Mouse (Mus musculus) lung, postnatal 36 days (tissue): ENCODE data around the gene Tbc1d2b.
A peak's percentile ranks its signal among the peaks of the same experiment; 100 is the strongest.

ENCODE experiments used
- DNase-seq: peaks from one replicate; pipeline ENCODE4 v3.0.0; 2022; ENCODE audit warnings: mixed read lengths

The Tbc1d2b gene

DNA sequence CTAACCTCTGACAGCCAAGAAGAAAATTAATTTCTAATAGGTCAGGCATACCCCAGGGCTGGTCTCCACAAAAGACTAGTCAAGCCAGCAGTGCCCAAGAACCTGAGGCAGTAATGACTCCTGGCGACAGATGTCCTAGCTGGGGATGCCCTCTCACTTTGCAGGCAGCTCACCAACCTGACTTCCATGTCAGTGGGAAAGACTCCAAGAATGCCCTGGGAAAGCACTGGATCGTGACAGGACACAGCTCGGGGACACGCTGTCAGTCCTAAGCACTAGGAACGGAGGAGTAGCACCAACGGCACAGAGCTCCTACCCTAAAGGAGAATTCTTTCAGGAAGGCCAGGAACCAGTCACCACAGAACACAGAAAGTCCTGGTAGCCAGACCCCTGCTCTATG, 28.3 kb downstream of the Tbc1d2b start:
- no peak for DNase-seq

DNA sequence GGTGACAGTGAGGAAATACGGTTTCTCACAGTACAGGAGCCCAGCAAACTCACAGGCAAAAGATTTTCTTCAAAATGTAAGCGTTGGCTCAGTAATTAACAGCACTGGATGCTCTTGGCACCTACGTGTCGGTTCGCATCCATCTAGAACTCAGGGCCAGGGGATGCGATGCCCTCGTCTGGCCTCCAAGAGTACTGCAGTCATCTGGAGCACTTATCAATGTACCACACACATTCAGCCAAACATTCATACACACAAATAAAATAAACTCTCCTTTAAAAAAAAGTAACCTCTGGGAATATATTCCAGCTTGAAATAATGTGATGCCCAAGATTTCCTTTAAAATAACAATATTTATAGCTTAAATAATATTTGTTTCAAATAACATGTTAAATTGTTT, 29.0 kb downstream of the Tbc1d2b start:
- DNase-seq: no peak

DNA sequence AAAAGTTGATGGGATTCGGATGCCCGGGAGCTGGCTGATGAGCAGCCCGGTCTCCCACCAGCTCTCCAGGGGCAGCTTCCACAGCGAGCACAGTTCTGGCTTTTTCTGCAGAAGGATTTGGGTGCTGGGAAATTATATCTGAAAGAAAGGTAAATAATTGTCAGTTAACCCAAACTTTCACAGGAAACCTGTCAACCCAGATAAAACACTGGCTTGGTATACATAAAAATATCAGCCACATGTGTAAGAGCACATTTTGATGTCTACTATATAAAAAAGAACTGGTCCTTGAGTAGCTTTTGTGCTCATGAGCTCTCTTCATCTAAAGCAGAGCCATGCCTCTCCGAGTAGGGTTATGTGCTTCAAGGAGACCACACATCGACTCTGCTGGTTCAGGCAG, 29.6 kb downstream of the Tbc1d2b start:
- no peak for DNase-seq

DNA sequence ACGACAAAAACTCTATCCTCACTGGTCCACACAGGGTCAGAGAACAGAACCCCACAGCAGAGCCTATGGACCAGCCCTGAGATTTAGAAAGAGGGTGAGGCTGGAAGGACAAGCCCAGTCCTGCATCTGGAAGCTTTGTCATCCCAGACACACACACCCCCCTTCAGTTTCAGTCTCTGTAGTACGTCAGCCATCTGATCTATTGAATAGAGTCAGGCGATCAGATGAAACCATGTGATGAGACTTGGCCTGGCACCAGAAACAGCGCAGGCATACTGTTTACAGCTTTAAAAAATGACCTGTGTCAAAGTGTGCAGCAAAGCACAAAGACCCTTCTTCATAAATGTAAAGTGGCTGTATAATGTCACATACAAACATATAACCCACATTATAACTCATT, 30.0 kb downstream of the Tbc1d2b start:
- no peak for DNase-seq

DNA sequence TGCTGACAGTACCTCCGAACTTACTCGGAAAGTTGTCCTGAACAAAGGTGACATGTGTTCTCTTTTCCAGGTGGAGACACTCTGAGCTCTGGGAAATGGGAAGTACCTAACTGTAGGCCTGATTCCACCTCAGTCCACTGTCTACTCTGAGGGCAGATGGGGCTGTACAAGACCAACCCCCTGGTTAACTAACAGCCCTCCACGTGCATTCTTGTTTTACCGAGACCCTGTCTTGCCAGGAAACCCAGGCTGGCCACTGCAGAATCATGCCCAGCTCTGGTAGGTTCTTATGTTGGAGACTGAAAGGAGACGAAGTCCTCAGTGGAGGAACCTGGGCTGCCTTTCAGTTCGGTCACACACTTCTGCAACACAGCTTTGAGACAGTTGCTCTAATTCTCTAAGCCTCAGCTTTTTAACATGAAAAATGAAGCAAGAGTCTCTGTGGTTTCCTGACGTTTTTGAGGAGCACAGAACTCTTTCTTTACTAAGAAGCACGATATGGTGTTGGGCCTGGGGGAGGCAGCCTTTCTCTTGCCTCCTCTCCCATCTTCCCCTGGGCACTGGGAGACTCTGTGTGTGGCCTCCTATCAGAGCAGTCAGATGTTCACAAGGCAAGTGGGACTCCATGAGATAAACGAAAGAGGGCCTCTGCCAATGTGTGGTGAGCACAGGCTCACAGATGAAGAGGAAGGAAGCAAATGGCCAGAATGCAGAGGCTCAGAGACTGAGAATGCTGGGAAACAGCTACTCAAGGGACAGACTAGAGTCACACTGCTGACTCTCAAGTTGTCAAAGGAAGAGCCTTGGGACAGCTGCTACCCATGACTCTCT, 33.2 kb downstream of the Tbc1d2b start:
- DNase-seq: no peak

DNA sequence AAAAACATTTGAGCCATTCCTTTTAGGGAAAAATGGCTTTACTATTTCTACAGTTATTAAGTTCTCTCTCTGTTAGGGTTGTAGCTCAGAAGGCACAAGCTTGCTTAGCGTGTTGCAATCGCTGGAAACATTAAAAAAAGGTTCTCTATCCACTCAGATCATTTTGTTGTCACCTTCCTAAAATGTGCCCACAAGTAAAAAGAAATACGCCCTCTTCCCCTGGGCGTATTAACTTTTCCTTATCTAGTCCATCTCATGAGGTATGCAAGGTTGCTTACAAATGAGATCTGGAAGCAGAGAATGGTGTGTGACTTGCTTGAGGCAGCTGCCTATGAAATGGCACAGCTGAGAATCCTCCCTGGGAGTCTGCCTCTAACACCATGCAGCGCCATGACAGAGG, 33.8 kb downstream of the Tbc1d2b start:
- no peak for DNase-seq

DNA sequence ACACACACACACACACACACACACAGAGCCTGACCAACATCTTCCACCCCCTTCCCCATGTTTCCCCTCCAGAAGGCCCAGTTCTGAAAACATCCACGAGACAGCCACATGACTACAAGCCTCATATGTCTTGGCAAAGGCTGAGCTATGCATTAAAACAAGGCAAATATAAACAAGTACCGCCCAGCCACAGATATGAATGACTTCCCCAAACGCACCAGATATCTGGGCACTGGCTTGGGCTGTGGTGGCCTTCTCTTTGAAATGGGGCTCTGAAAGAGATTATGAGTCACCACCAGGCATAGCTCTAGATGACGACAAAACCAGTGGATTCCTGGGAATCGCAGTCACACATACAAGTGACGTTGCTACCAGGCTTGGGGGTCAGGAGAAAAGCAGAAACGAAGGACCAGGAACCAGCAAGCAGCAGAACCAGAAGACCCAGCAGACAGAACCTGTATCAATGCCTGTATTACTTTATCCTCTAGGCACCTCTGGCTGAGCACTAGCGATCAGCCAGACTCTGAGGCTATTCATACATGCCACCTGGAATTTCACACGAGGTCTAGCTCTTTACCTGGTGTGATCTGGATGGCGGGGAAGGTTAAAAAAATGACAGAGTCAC, 35.2 kb downstream of the Tbc1d2b start:
- DNase-seq: no peak

DNA sequence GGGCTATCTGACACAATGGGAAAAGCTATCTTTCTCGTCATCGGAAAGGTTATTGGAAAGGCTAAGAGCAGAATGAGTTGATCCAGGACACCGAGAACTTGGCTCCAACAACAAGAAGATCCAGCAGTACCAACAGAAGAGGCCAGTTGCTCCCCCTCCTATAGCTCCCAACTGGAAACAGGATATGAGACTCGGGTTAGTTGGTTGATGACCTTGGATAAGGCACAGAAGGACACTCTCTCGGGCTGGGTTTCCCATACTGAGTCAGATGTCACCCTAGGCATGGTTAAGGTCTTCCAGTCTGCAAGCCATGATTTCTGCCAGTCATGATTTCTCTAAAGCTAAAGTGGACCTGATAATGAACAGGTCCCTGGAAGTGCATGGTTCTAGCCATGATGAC, 35.8 kb downstream of the Tbc1d2b start:
- no peak for DNase-seq

DNA sequence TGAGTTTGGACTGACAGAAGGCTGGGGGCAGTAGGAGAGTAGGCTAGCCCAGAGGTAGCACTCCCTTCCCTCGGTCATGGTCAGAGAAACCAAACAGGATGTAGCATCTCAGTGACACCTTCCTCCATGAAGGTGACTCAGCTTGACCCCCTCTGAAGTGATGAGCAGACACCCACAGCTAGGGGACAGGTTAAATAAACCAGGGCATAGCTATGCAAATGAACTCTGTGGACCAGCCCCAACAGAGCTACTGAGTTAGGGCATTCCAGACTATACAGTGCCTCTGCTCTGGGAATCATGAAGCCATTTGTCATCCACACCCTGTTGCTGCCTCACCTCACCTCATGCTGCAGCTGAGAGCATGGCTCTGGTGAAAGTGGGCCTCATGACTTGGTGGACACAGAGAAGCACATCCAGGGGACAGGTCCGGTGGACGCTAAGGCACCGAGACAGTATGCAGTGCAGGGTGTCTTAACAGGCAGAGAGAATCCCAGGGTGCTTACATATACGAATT, 36.6 kb downstream of the Tbc1d2b start:
- no peak for DNase-seq

DNA sequence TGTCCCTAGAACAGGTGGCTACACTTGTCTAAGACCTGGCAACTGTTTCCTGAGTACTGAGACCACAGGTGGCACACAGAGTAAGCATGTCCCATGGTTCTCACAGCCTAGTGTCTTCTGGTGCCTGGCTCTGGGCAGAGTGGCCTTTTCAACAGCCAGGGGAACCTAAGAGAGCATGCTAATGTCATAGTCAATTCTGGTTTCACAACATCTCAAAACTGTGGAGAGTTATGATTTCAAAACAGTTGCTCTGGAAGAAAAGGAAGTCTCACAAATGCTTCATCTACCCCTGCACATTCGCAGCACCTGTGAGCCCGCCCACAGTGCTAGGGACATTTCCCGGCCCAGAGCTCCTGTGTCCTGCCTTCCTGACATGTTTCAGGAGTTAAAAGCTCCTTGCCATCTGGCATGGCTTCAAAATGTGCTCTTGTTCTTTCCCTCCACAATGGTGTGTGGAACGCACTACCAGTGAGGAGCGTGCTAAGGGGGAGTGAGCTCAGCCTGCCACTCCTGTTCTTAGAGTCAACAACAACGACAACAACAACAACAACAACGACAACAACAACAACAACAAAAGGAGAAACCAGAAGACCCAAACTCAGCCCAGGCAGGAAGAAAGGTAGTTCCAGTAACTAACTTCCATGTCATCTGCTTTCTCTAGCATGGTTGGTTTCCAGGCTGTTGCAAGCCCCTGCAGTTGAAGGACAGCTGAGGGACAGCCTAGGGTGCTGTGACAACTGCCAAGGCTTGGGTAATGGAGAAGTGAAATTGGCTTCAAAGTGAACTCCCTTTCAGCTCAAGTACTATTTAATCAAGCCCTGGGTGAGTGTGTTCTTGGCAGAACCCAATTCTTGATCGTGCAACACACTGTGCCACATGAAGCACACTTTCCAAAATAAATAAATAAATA, 37.6 kb downstream of the Tbc1d2b start:
- peak; percentile 53 for DNase-seq

DNA sequence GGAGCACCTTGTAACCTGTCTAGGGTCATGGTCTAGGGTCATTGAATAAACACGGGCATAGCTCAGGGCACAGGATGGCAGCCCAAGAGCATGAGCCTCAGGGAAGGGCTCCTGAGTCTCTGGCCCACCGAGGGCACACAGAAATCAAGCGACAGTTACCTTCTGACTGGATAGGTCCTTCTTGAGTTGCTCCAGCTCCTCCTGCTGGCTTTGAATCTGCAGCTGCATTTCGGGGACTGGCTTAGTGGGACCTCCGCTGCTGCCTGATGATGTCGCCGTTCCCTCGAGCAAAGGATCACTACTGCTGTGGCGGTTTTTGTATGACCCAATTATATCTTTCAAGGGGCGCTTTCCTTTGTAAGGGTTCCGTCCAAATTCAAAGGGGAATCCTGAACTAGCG, 43.4 kb downstream of the Tbc1d2b start:
- DNase-seq: no peak

DNA sequence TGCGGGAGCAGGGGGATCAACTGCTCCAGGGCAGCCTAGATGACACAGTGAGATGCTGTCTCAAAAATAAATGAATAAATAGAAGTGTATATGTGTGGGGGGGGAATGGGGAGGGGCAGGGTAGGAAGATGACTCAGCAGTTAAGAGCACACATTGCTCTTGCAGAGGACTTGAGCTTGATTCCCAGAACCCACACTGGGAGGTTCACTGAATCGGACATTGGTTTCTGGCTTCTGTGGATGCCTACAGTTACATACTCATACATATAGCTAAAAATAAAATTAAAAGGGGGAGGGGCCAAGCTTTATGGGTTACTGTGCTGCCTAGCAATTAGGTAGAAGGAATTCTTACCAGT, 43.9 kb downstream of the Tbc1d2b start:
- DNase-seq: no peak

DNA sequence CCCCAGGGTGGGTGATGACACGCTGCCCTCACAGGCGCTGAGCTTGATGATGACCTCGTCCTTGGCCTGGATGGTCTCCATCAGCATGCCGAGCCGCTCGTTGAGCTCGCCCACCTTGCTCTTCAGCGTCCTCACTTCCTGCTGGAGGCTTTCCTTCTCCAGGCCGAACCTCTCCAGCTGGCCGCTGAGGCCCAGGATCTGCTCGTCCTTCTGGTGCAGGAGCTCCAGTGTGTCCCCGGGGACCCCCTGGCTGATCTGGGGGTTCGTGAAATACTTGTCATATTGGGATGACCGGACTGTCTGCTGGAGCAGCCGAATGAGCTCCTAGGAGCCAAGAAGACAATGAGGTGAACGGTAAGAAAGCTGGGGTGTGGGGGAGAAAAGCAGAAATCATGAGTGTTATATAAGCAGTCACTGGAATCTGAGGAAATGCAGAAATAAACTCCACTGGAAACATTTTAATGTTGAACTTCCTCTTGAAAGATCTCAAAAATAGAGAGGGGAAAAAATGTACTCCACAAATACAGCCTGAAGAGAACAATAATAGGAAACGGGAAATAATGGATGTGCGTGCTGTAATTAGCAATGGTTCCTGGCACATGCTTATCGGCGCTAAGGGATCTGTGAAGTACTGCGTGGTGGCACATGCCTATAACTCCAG, 44.4 kb downstream of the Tbc1d2b start:
- peak; percentile 75 for DNase-seq

DNA sequence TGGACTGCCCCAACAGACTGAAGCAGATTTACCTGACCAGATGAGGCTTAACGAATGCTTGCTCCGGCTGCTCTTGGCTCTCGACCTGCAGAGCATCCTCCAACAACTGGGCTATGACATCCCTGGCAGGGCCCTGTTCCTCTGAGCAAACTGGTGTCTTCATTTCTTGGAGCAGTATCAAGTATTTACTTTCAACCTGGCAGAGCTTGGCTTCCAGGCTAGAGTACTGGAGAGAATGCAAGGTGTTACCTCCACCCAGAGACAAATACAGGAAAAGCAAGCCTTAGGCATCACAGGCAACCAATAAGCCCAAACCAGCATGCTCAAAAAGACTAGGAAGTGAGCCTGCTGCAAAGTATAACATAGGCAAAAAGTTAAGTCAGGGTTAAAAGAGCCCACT, 48.3 kb downstream of the Tbc1d2b start:
- DNase-seq: no peak

DNA sequence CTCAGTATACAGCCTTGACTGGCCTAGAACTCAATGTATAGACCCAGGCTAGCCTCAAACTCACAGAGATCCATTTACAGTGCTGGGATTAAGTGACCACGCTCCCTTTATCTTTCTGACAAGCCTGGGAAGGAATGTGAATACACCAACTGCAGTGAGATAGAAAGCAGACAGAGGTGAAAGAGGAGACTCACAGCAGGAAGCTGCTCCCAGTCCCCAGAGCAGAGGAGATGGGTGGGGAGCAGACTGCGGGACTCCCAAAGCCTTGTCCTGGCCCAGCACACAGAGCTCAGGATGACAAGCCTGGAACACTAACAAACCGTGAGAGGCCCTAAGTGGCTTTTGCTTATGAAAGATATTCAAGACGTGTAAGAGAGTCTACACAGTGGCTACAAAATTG, 53.1 kb downstream of the Tbc1d2b start:
- DNase-seq: no peak

DNA sequence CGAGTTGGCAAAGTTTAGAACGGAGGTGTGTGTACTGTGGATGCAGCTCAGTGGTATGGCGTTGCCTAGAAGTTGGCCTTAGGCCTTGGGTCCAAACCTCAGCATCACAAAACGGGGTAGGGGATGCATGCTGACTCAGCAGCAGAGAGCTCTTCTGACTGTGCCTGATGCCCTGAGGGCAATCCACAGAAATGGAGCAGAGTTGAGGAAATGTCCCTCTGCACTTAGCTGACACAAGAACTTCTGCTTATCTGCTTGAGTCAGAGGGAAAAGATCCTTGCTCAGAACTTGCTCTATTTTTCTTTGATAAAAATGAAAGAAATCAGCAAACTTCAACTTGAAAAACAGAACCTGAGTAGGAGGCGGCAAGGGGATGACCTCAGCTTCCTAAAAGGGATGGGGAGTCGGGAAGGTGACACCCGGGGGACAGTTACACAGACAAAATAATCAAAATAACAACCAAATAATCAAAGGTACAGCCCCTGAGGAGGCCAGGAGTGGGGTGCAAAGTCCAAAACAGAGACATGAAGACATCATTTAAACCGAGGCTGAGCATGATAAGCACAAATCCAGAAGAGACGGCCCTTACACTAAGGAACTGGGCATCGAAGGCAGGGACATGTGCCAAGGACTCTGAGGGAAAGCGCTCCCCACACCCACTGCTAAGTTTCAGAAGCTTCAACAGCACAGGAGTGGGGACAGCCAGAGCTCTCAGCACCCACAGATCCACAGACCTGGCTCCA, 54.2 kb downstream of the Tbc1d2b start:
- no peak for DNase-seq

DNA sequence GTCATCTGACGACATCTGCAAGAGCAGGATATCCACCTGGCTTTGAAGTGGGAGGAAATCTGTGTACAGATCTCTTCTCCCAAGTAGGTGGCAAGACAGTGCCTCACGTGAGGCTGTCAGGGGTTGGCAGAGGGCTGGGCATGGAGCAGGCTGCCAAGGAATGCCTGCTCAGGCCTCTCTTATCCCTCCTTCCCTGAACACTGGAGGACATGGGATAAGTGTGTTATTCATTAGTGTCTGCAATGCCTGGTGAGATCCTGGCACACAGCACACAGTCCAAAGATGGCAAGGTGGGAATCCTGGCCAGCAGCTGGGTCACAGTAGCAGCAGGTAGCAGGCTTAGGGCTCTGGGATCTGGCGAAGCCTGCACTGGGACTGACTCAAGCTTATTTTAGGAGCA, 57.5 kb downstream of the Tbc1d2b start:
- no peak for DNase-seq

DNA sequence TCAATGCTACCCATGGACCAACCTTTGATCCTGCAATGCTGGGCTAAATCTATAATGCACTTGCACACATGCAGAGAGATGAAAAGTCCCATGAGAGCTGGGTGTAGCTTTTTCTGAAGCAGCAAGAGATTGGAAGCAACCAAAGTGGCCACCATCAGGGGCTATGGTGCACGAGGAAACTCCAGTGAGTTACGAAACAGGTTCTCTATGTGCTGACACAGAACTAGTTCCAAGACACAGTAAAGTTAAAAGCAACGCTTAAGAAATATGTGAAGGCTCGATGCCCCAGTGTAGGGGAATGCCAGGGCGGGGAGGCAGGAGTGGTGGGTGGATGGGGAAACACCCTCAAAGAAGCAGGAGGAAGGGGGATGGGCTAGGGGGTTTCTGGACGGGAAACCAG, 61.9 kb downstream of the Tbc1d2b start:
- no peak for DNase-seq

DNA sequence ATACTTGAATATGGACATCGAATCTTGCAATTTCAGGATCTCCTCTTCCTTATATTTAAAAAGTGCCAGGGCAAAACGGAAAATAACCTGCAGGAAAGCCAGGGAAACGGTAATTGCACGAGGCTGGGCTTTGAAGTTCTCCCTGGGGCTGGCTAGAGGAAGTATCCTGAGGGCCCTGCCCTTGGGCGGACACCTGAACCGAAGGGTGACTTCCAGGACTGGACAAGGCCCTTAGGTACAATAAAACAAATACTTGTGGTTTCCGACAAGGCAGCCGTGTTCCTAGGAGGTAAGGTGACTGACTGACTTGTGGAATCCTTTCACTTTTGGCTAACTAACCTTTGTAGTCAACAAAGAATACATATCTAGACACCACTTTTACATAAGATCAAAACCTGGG, 62.8 kb downstream of the Tbc1d2b start:
- peak; percentile 38 for DNase-seq

DNA sequence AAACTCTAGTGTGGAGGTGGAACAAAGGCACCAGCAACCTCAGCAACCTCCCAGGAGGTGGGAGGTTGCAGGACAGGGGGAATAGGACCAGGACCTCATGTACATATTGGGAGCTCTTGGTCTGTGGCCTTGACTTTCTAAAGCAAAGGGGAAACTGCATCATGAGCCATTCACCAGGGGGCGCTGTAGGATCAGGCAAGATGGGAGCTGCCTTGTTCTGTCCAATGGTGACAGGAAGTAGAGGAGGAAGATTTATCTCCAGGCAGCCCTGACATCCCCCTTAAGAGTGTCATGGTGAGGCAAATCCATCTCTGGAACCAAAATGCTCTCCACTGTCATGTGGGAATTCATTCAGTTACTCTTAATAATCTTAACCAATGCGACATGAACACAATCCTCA, 64.1 kb downstream of the Tbc1d2b start:
- peak; percentile 89 for DNase-seq

DNA sequence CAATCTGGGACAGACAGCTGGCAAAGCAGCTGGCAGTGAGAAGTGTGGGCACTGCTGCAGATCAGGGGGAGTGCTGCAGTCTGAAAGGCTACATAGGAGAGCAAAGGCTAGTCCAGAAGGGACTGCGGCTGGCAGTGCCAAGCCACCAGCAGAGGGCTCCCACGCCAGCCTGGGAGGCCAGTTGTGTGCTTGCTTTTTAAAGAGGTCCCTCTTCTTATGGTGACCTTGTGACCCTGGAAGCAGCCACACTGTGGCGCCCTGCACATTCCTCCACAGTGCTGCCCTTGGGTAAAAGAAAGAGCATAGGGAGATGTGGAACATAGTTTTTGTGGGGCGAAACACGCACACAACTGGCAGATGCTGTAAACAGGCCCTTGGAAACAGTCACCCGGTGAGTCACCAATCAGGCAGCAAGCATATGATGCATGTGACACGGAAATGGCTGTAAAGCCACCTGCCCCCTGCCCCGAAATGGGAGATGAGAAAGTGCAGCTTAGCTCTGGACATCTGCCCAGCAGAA, 66.1 kb downstream of the Tbc1d2b start:
- DNase-seq: no peak

DNA sequence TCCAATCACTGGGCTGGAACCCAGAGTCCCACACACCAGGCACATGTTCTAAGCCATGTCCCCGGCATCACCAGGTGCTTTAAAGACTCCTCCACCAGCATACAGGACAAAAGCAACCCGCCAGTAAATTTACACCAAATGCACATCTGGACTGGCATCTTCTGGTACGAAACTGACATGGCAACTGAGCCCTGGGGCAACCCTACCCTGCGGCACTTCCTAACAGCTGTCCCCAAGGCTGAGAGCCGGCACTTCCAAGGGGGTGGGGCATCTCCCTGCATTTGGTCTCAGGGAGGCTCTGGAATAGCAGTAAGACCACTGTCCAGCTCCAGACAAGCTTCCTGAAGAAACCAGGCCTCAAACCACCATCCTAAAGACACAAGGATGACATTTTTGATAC, 67.4 kb downstream of the Tbc1d2b start:
- DNase-seq: no peak
